Mouse (Mus musculus) limb, embryonic 12.5 days (tissue): Measurements from ENCODE around the gene Reln. TPM values are rescaled to one million over a fixed set of nuclear protein-coding genes. Genes with fewer than 3 reads are reported as not detected.

ENCODE experiments used
- ATAC-seq: fragments of 200-750 bp; cut with Nextera tagmentation; 2 replicates; pipeline ENCODE4 v1.8.0; 2017; ENCODE audit warnings: low read depth, moderate TSS enrichment; ENCODE audit not compliant: insufficient number of reproducible peaks, insufficient read depth, low FRiP score, low TSS enrichment
- H3K27ac ChIP-seq: fragments of 300-500 bp; sonication (generic); 2 replicates; pipeline ENCODE4 v1.5.1; 2016; ENCODE audit warnings: mild to moderate bottlenecking, moderate library complexity
- H3K27me3 ChIP-seq: fragments of 300-500 bp; sonication (generic); 2 replicates; pipeline ENCODE4 v1.6.1; 2016; ENCODE audit warnings: mild to moderate bottlenecking, moderate library complexity
- H3K36me3 ChIP-seq: fragments of 300-500 bp; sonication (generic); 2 replicates; pipeline ENCODE4 v1.6.1; 2016; ENCODE audit warnings: mild to moderate bottlenecking, moderate library complexity
- H3K4me1 ChIP-seq: fragments of 300-500 bp; sonication (generic); replicated peaks from 2 replicates; pipeline ENCODE4 v1.6.1; 2016
- H3K4me2 ChIP-seq: fragments of 300-500 bp; sonication (generic); 2 replicates; pipeline ENCODE4 v1.6.1; 2016; ENCODE audit warnings: mild to moderate bottlenecking, moderate library complexity
- H3K4me3 ChIP-seq: fragments of 300-500 bp; sonication (generic); replicated peaks from 2 replicates; pipeline ENCODE4 v1.5.1; 2016; ENCODE audit warnings: mild to moderate bottlenecking
- H3K9ac ChIP-seq: fragments of 300-500 bp; sonication (generic); replicated peaks from 2 replicates; pipeline ENCODE4 v1.6.1; 2016; ENCODE audit warnings: mild to moderate bottlenecking, moderate library complexity
- H3K9me3 ChIP-seq: fragments of 300-500 bp; sonication (generic); 2 replicates; pipeline ENCODE4 v1.6.1; 2016; ENCODE audit warnings: mild to moderate bottlenecking, moderate library complexity
- WGBS: fragments of 180-500 bp; shearing (Covaris S2); methylation state at CpG from one replicate; pipeline ENCODE4 v1.1.7; 2016; 5-methylcytosine and 5-hydroxymethylcytosine counted together
- polyA plus RNA-seq: library from polyadenylated mRNA; unstranded; fragments of >200 nt; fragmentation: Nextera tagmentation; extraction: Ambion mirVana; gene quantifications from 2 replicates; pipeline ENCODE4 v1.2.1, GENCODE M21; 2016

Reln gene
- polyA plus RNA-seq, 1 experiment from 2014 or later, result 1.7 TPM

GRCm38 (mm10) chr5:22208311-22209021 lies 136.0 kb downstream of the Reln start:
- 70% methylated on average over 8 of the region's 8 CpGs for WGBS
- Histone ChIP-seq H3K4me2 (no peak overlapping the region), H3K4me1 (0 out of 2 replicates have a peak, but pooled peaks cover 2% of the 10 kb centered on the region), H3K27me3 (no peaks in the 10 kb centered on the region), H3K27ac (no peak overlapping the region), H3K9ac (no peak overlapping the region), H3K9me3 (no peaks in the 10 kb centered on the region), H3K36me3 (no peaks in the 10 kb centered on the region), H3K4me3 (no peak overlapping the region)
- ATAC-seq, result no peak

- no peak overlapping the region for H3K4me3 ChIP-seq
- no peak for ATAC-seq
- WGBS, result 91% methylated on average over 2 of the region's 2 CpGs
Observed at GRCm38 (mm10) chr5:22197926-22198325, 146.6 kb downstream of the Reln start.

GRCm38 (mm10) chr5:22196891-22197290 lies 147.6 kb downstream of the Reln start:
- Histone ChIP-seq H3K9me3 (no peaks in the 10 kb centered on the region), H3K9ac (no peak overlapping the region), H3K4me1 (peaks cover 5% of the 10 kb centered on the region; the same call in 1 of the 2 replicates), H3K36me3 (no peaks in the 10 kb centered on the region), H3K4me2 (no peak overlapping the region), H3K27ac (no peak overlapping the region), H3K4me3 (no peak overlapping the region), H3K27me3 (peaks cover 10% of the 10 kb centered on the region; the same call in 1 of the 2 replicates)
- 62% methylated on average over 2 of the region's 2 CpGs for WGBS
- no peak for ATAC-seq

More at GRCm38 (mm10) chr5:22197926-22198325, 146.6 kb downstream of the Reln start:
- H3K9ac ChIP-seq, result no peak overlapping the region
- H3K27me3 ChIP-seq, result peaks cover 10% of the 10 kb centered on the region; the same call in 1 of the 2 replicates
- H3K4me1 ChIP-seq, result peaks cover 5% of the 10 kb centered on the region; the same call in 1 of the 2 replicates
- no peaks in the 10 kb centered on the region for H3K9me3 ChIP-seq
- H3K36me3 ChIP-seq, result no peaks in the 10 kb centered on the region
- no peak overlapping the region for H3K27ac ChIP-seq
- no peak overlapping the region for H3K4me2 ChIP-seq

- Histone ChIP-seq H3K4me1 (peaks cover 5% of the 10 kb centered on the region; the same call in 1 of the 2 replicates), H3K27ac (no peak overlapping the region), H3K9ac (no peak overlapping the region), H3K36me3 (no peaks in the 10 kb centered on the region), H3K4me3 (no peak overlapping the region), H3K9me3 (no peaks in the 10 kb centered on the region), H3K27me3 (peaks cover 10% of the 10 kb centered on the region; the same call in 1 of the 2 replicates), H3K4me2 (no peak overlapping the region)
- no peak for ATAC-seq
- 39% methylated on average over 4 of the region's 4 CpGs for WGBS
Observed at GRCm38 (mm10) chr5:22196476-22196875, 148.0 kb downstream of the Reln start.

GRCm38 (mm10) chr5:22195352-22195941 lies 149.1 kb downstream of the Reln start:
- Histone ChIP-seq H3K9me3 (no peaks in the 10 kb centered on the region), H3K27ac (no peak overlapping the region), H3K4me3 (no peak overlapping the region), H3K27me3 (peaks cover 10% of the 10 kb centered on the region; the same call in 1 of the 2 replicates), H3K9ac (no peak overlapping the region), H3K4me2 (no peak overlapping the region), H3K4me1 (peaks cover 5% of the 10 kb centered on the region; the same call in 1 of the 2 replicates), H3K36me3 (no peaks in the 10 kb centered on the region)
- no peak for ATAC-seq
- WGBS, result 55% methylated on average over 8 of the region's 8 CpGs

- WGBS, result 73% methylated on average over 7 of the region's 7 CpGs
- H3K9ac ChIP-seq, result no peak overlapping the region
- ATAC-seq, result no peak
- no peaks in the 10 kb centered on the region for H3K9me3 ChIP-seq
- H3K36me3 ChIP-seq, result no peaks in the 10 kb centered on the region
- H3K4me3 ChIP-seq, result no peak overlapping the region
- no peak overlapping the region for H3K4me2 ChIP-seq
- H3K27me3 ChIP-seq, result peaks cover 10% of the 10 kb centered on the region; the same call in 1 of the 2 replicates
- no peaks in the 10 kb centered on the region for H3K4me1 ChIP-seq
- no peak overlapping the region for H3K27ac ChIP-seq
Observed at GRCm38 (mm10) chr5:22191784-22192183, 152.7 kb downstream of the Reln start.

- no peak overlapping the region for H3K4me2 ChIP-seq
- no peak overlapping the region for H3K27ac ChIP-seq
- no peaks in the 10 kb centered on the region for H3K9me3 ChIP-seq
- peaks cover 6% of the 10 kb centered on the region; the same call in 1 of the 2 replicates for H3K27me3 ChIP-seq
- no peaks in the 10 kb centered on the region for H3K36me3 ChIP-seq
- 73% methylated on average over 3 of the region's 3 CpGs for WGBS
- H3K4me1 ChIP-seq, result no peaks in the 10 kb centered on the region
- H3K9ac ChIP-seq, result no peak overlapping the region
- no peak for ATAC-seq
- no peak overlapping the region for H3K4me3 ChIP-seq
Observed at GRCm38 (mm10) chr5:22190333-22190732, 154.2 kb downstream of the Reln start.

- Histone ChIP-seq H3K4me2 (no peak overlapping the region), H3K9ac (no peak overlapping the region), H3K27ac (no peak overlapping the region), H3K27me3 (no peaks in the 10 kb centered on the region), H3K9me3 (no peaks in the 10 kb centered on the region), H3K4me3 (no peak overlapping the region), H3K36me3 (no peaks in the 10 kb centered on the region), H3K4me1 (no peaks in the 10 kb centered on the region)
- ATAC-seq, result no peak
- WGBS, result 76% methylated on average over 3 of the region's 3 CpGs
Observed at GRCm38 (mm10) chr5:22187599-22187998, 156.9 kb downstream of the Reln start.

GRCm38 (mm10) chr5:22176480-22176879 lies 168.0 kb downstream of the Reln start:
- no peak overlapping the region for H3K4me3 ChIP-seq
- no peak overlapping the region for H3K9ac ChIP-seq
- no peaks in the 10 kb centered on the region; the same call in 1 of the 2 replicates for H3K9me3 ChIP-seq
- 85% methylated on average over 5 of the region's 5 CpGs for WGBS
- no peak overlapping the region for H3K4me2 ChIP-seq
- H3K27ac ChIP-seq, result no peak overlapping the region
- H3K4me1 ChIP-seq, result no peaks in the 10 kb centered on the region
- no peak for ATAC-seq
- H3K36me3 ChIP-seq, result no peaks in the 10 kb centered on the region
- no peaks in the 10 kb centered on the region for H3K27me3 ChIP-seq

GRCm38 (mm10) chr5:22171336-22171735 lies 173.2 kb downstream of the Reln start:
- H3K4me2 ChIP-seq, result no peak overlapping the region
- no peak overlapping the region for H3K9ac ChIP-seq
- H3K36me3 ChIP-seq, result no peaks in the 10 kb centered on the region
- no peaks in the 10 kb centered on the region for H3K27me3 ChIP-seq
- no peak overlapping the region for H3K4me3 ChIP-seq
- H3K9me3 ChIP-seq, result no peaks in the 10 kb centered on the region
- WGBS, result 83% methylated on average over 5 of the region's 5 CpGs
- no peak overlapping the region for H3K27ac ChIP-seq
- ATAC-seq, result no peak
- no peaks in the 10 kb centered on the region for H3K4me1 ChIP-seq

- Histone ChIP-seq H3K27me3 (no peaks in the 10 kb centered on the region), H3K4me3 (no peak overlapping the region), H3K4me1 (peaks cover 14% of the 10 kb centered on the region; the same call in 1 of the 2 replicates), H3K36me3 (no peaks in the 10 kb centered on the region), H3K9me3 (no peaks in the 10 kb centered on the region), H3K27ac (0 out of 2 replicates have a peak overlapping the region, but pooled peaks have one; percentile 35), H3K9ac (no peak overlapping the region), H3K4me2 (no peak overlapping the region)
- WGBS, result 54% methylated on average over 10 of the region's 10 CpGs
- no peak; the same call in 1 of the 2 replicates for ATAC-seq
Observed at GRCm38 (mm10) chr5:22164060-22164934, 180.2 kb downstream of the Reln start.
